Mouse (Mus musculus) heart, adult 2 months (tissue): Measurements from ENCODE around the gene Kdm2b. TPM values are rescaled to one million over a fixed set of nuclear protein-coding genes. Genes with fewer than 3 reads are reported as not detected.

ENCODE experiments used
- DNase-seq, 2 experiments: peaks; one replicate each; pipeline ENCODE4 v3.0.0; 2021
- H3K27ac ChIP-seq: fragments of 200-600 bp; 2 replicates; pipeline ENCODE4 v1.8.1; 2022
- H3K27me3 ChIP-seq: fragments of 200-500 bp; 2 replicates; pipeline ENCODE4 v1.6.1; 2012; ENCODE audit warnings: mild to moderate bottlenecking, low read length, inconsistent platforms, mixed read lengths; ENCODE audit not compliant: control insufficient read depth, insufficient read depth
- H3K36me3 ChIP-seq: fragments of 200-500 bp; 2 replicates; pipeline ENCODE4 v1.6.1; 2012; ENCODE audit warnings: low read length, inconsistent platforms; ENCODE audit not compliant: control insufficient read depth, insufficient read depth
- H3K4me1 ChIP-seq: fragments of 200-500 bp; 2 replicates; pipeline ENCODE4 v1.6.1; 2011; ENCODE audit warnings: low read length; ENCODE audit not compliant: control insufficient read depth, insufficient read depth
- H3K4me3 ChIP-seq: fragments of 200-600 bp; 2 replicates; pipeline ENCODE4 v1.8.1; 2022
- H3K79me2 ChIP-seq: fragments of 200-500 bp; replicated peaks from 2 replicates; pipeline ENCODE4 v1.6.1; 2012; ENCODE audit warnings: mild to moderate bottlenecking, inconsistent platforms, low read length, moderate library complexity, mixed read lengths; ENCODE audit not compliant: control insufficient read depth, insufficient read depth
- H3K9ac ChIP-seq: fragments of 200-500 bp; 2 replicates; pipeline ENCODE4 v1.6.1; 2012; ENCODE audit warnings: low read depth, mild to moderate bottlenecking, control low read depth, inconsistent platforms, low read length, mixed read lengths
- CTCF ChIP-seq: fragments of 200-600 bp; IDR thresholded peaks from 2 replicates; pipeline ENCODE4 v1.8.1; 2022; ENCODE audit warnings: antibody characterized with exemption, mild to moderate bottlenecking, moderate library complexity
- EP300 ChIP-seq: fragments of 200-500 bp; IDR thresholded peaks from 2 replicates; pipeline ENCODE4 v1.6.1; 2011; ENCODE audit warnings: low read depth, low read length, control low read depth; ENCODE audit not compliant: insufficient read depth
- POLR2A ChIP-seq: fragments of 200-500 bp; IDR thresholded peaks from 2 replicates; pipeline ENCODE4 v1.6.1; 2011; ENCODE audit warnings: mild to moderate bottlenecking, low read depth, low read length, control low read depth; ENCODE audit not compliant: insufficient read depth
- WGBS: fragments of 180-500 bp; shearing (Covaris S2); methylation state at CpG from one replicate; pipeline ENCODE4 v1.1.7; 2018; 5-methylcytosine and 5-hydroxymethylcytosine counted together
- intact Hi-C: fragments of 180-260 bp; cut with DNase I; formaldehyde crosslinking; loops from one replicate; pipeline ENCODE4 v1.15.1; 2025
- polyA plus RNA-seq: library from polyadenylated mRNA; depleted of rRNA; stranded (reverse); fragments of >200 nt; gene quantifications from 2 replicates; pipeline ENCODE4 v1.2.3, GENCODE M21; 2012
- total RNA-seq, 2 experiments: library from RNA; stranded (reverse); gene quantifications; 2 replicates each; pipeline ENCODE4 v1.2.3; 2021

Gene Kdm2b
- total and polyA plus RNA-seq, 3 experiments, result 8.2 to 14.6 (median 12.5) TPM

GRCm38 (mm10) chr5:122964853-122965252, 24.8 kb downstream of the Kdm2b start:
- Histone ChIP-seq H3K9ac (no peak overlapping the region), H3K27me3 (no peaks in the 10 kb centered on the region), H3K79me2 (no peaks in the 10 kb centered on the region), H3K36me3 (no peaks in the 10 kb centered on the region), H3K4me1 (no peaks in the 10 kb centered on the region), H3K27ac (no peak overlapping the region), H3K4me3 (no peak overlapping the region)
- WGBS, result 81% methylated on average over 6 of the region's 6 CpGs
- intact Hi-C loops, result no loop called here
- DNase-seq, result no peak
- TF ChIP-seq EP300 (no peak), POLR2A (no peak), CTCF (no peak)

GRCm38 (mm10) chr5:122961905-122962304, 27.7 kb downstream of the Kdm2b start:
- intact Hi-C loops, result no loop called here
- no peaks in the 10 kb centered on the region for H3K36me3 ChIP-seq
- 64% methylated on average over 3 of the region's 3 CpGs for WGBS

GRCm38 (mm10) chr5:122959391-122959790, 30.2 kb downstream of the Kdm2b start:
- intact Hi-C loops, result no loop called here
- TF ChIP-seq EP300 (no peak), CTCF (no peak), POLR2A (no peak)
- Histone ChIP-seq H3K79me2 (no peaks in the 10 kb centered on the region), H3K9ac (no peak overlapping the region), H3K27me3 (no peaks in the 10 kb centered on the region), H3K27ac (no peak overlapping the region), H3K36me3 (no peaks in the 10 kb centered on the region), H3K4me3 (no peak overlapping the region), H3K4me1 (no peaks in the 10 kb centered on the region)
- DNase-seq, result no peak
- 93% methylated on average over 11 of the region's 11 CpGs for WGBS

More at GRCm38 (mm10) chr5:122961905-122962304, 27.7 kb downstream of the Kdm2b start:
- no peak overlapping the region for H3K9ac ChIP-seq
- H3K27ac ChIP-seq, result no peak overlapping the region
- no peaks in the 10 kb centered on the region for H3K79me2 ChIP-seq
- H3K4me1 ChIP-seq, result no peaks in the 10 kb centered on the region
- H3K4me3 ChIP-seq, result no peak overlapping the region
- no peak for DNase-seq
- no peaks in the 10 kb centered on the region for H3K27me3 ChIP-seq
- TF ChIP-seq CTCF (no peak), EP300 (no peak), POLR2A (no peak)

GRCm38 (mm10) chr5:122956059-122956458, 33.6 kb downstream of the Kdm2b start:
- TF ChIP-seq CTCF (no peak), EP300 (no peak), POLR2A (no peak)
- WGBS, result 47% methylated on average over 3 of the region's 3 CpGs
- no peak overlapping the region for H3K4me3 ChIP-seq
- no peak for DNase-seq
- intact Hi-C loops, result no loop called here
- H3K27me3 ChIP-seq, result no peaks in the 10 kb centered on the region
- no peaks in the 10 kb centered on the region for H3K79me2 ChIP-seq
- H3K36me3 ChIP-seq, result no peaks in the 10 kb centered on the region
- H3K4me1 ChIP-seq, result no peaks in the 10 kb centered on the region
- no peak overlapping the region for H3K9ac ChIP-seq
- H3K27ac ChIP-seq, result no peak overlapping the region

- H3K4me1 ChIP-seq, result no peaks in the 10 kb centered on the region
- no peaks in the 10 kb centered on the region for H3K36me3 ChIP-seq
- TF ChIP-seq CTCF (0 out of 2 replicates have a peak, but pooled peaks have one; percentile 3), POLR2A (no peak)
- intact Hi-C loops, result no loop called here
- H3K4me3 ChIP-seq, result peak overlapping the region; percentile 46
- no peak overlapping the region; the same call in 1 of the 2 replicates for H3K27ac ChIP-seq
- 5% methylated on average over 59 of the region's 59 CpGs for WGBS
- peak; percentile 30 to 34 for DNase-seq
- H3K27me3 ChIP-seq, result no peaks in the 10 kb centered on the region
- H3K9ac ChIP-seq, result peak overlapping the region; percentile 47
- H3K79me2 ChIP-seq, result no peaks in the 10 kb centered on the region
Observed at GRCm38 (mm10) chr5:122951913-122952641, 37.5 kb downstream of the Kdm2b start.

- H3K4me1 ChIP-seq, result no peaks in the 10 kb centered on the region
- DNase-seq, result peak; percentile 75 to 82
- H3K79me2 ChIP-seq, result no peaks in the 10 kb centered on the region
- H3K27me3 ChIP-seq, result no peaks in the 10 kb centered on the region
- H3K4me3 ChIP-seq, result peak overlapping the region; percentile 46
- no peak; the same call in 1 of the 2 replicates for TF ChIP-seq POLR2A
- TF ChIP-seq CTCF, result no peak
- TF ChIP-seq EP300, result no peak
- intact Hi-C loops, result no loop called here
- WGBS, result 3% methylated on average over 30 of the region's 30 CpGs
- H3K27ac ChIP-seq, result peak overlapping the region; percentile 43; the same call in 1 of the 2 replicates
- H3K36me3 ChIP-seq, result no peaks in the 10 kb centered on the region
- H3K9ac ChIP-seq, result peak overlapping the region; percentile 21
Observed at GRCm38 (mm10) chr5:122951056-122951912, 38.3 kb downstream of the Kdm2b start.
